Mouse (Mus musculus) liver, adult 2 months (tissue): ENCODE results near the gene Me3.

Experiments used
- CTCF ChIP-seq: fragments of 200-500 bp; IDR thresholded peaks from 2 replicates; pipeline ENCODE4 v1.5.1; 2011; ENCODE audit warnings: low read depth, low read length, control low read depth
- POLR2A ChIP-seq: fragments of 200-500 bp; IDR thresholded peaks from 2 replicates; pipeline ENCODE4 v1.6.1; 2011; ENCODE audit warnings: low read length, control low read depth; ENCODE audit not compliant: insufficient read depth; ENCODE audit errors: extremely low read depth

DNA sequence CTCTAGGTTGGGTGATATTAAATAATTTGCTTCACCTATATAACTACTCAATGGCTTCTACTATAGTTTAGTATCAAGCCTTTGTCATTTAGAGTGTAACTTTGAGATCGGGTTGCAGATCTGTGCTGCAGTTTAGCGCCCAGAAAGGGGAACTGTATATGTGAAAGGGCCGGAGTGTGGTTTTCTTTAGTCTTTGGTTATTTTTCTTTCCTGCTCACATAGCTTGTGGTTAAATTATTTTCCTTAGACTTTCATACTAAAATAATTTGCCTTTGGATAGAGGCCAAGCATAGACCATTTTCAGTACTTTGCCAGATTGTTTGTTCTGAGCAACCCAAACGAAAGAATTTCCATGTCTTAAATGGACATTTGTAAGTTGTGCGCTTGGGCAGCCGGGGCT is 46.9 kb downstream of the Me3 start:
- TF ChIP-seq POLR2A (no peak), CTCF (no peak)
